Mouse (Mus musculus) liver, adult 2 months (tissue): ENCODE measurements around the gene Igsf10.

ENCODE experiments used
- CTCF ChIP-seq: fragments of 200-500 bp; IDR thresholded peaks from 2 replicates; pipeline ENCODE4 v1.5.1; 2011; ENCODE audit warnings: low read depth, low read length, control low read depth
- POLR2A ChIP-seq: fragments of 200-500 bp; IDR thresholded peaks from 2 replicates; pipeline ENCODE4 v1.6.1; 2011; ENCODE audit warnings: low read length, control low read depth; ENCODE audit not compliant: insufficient read depth; ENCODE audit errors: extremely low read depth

DNA sequence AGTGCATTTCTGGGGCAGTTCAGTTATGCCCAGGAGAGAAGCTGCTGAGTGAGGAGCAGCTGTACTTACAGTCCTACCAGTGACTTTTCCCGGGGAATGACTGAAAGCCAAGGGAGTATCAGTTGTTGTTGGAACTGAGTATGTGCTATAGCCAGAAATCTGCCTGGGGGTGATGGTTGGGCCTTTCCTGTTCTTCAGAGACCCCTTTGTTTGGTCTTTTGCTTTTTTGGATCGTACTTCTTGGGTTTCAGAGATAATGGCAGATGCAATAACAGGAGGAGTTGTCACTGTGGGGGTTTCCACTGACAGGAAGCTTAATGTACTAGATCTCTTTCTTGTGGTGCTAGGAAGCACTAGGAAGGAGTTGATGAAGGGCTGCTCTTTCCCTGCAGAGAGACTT, 15.7 kb downstream of the Igsf10 start:
- TF ChIP-seq CTCF (no peak), POLR2A (no peak)
